Mouse (Mus musculus) C2C12 (cell line): ENCODE measurements around the gene Olfr460.

Experiments used
- CEBPB ChIP-seq: IDR thresholded peaks from one replicate; pipeline ENCODE4 v1.6.1; 2011; ENCODE audit warnings: low read depth, mild to moderate bottlenecking, control low read depth, moderate library complexity
- CTCF ChIP-seq: IDR thresholded peaks from one replicate; pipeline ENCODE4 v1.5.1; 2011; ENCODE audit not compliant: control insufficient read depth, insufficient read depth, insufficient read length
- MAX ChIP-seq: IDR thresholded peaks from one replicate; pipeline ENCODE4 v1.6.1; 2011; ENCODE audit warnings: mild to moderate bottlenecking, control low read depth
- MYOD1 ChIP-seq: IDR thresholded peaks from one replicate; pipeline ENCODE4 v1.6.1; 2011; ENCODE audit warnings: low read depth; ENCODE audit not compliant: control insufficient read depth, insufficient read length
- MYOG ChIP-seq: IDR thresholded peaks from one replicate; pipeline ENCODE4 v1.6.1; 2011; ENCODE audit not compliant: control insufficient read depth, insufficient read length; ENCODE audit errors: extremely low read depth
- USF1 ChIP-seq: IDR thresholded peaks from one replicate; pipeline ENCODE4 v1.6.1; 2011; ENCODE audit warnings: low read depth, mild to moderate bottlenecking, control low read depth, moderate library complexity

- TF ChIP-seq CTCF (no peak), MYOG (no peak), USF1 (no peak), MAX (no peak), CEBPB (no peak), MYOD1 (no peak)
Measured at GRCm38 (mm10) chr6:40610244-40610643, 41.0 kb downstream of the Olfr460 start.
